Mouse (Mus musculus) myocyte (in vitro differentiated cells): ENCODE results near the gene B4galt7.
A peak's percentile ranks its signal among the peaks of the same experiment; 100 is the strongest.

ENCODE experiments used
- POLR2A ChIP-seq: IDR thresholded peaks from one replicate; pipeline ENCODE4 v1.6.1; 2011; ENCODE audit warnings: low read depth, mild to moderate bottlenecking, control low read depth, moderate library complexity; ENCODE audit not compliant: insufficient read length
- POLR2AphosphoS2 ChIP-seq: IDR thresholded peaks from one replicate; pipeline ENCODE4 v1.6.1; 2011; ENCODE audit warnings: low read depth, control low read depth; ENCODE audit not compliant: insufficient read length
- REST ChIP-seq: IDR thresholded peaks from one replicate; pipeline ENCODE4 v1.6.1; 2011; ENCODE audit warnings: mild to moderate bottlenecking, control low read depth, moderate library complexity; ENCODE audit not compliant: insufficient read depth, insufficient read length
- USF1 ChIP-seq: IDR thresholded peaks from one replicate; pipeline ENCODE4 v1.6.1; 2011; ENCODE audit warnings: low read depth, mild to moderate bottlenecking, control low read depth, moderate library complexity

- no peak for TF ChIP-seq USF1
- TF ChIP-seq POLR2A: peak; percentile 94
- peak; percentile 89 for TF ChIP-seq POLR2AphosphoS2
- TF ChIP-seq REST: no peak
Observed at GRCm38 (mm10) chr13:55622649-55623541, 23.2 kb downstream of the B4galt7 start, which contains the start of gene Caml.
